Mouse (Mus musculus) liver, embryonic 14.5 days (tissue): ENCODE results near the gene Gja5.

ENCODE experiments used
- CTCF ChIP-seq: IDR thresholded peaks from 2 replicates; pipeline ENCODE4 v1.5.1; 2016; ENCODE audit warnings: antibody characterized with exemption, low read depth, control low read depth
- EP300 ChIP-seq: IDR thresholded peaks from 2 replicates; pipeline ENCODE4 v1.6.1; 2016; ENCODE audit warnings: antibody characterized with exemption, low read depth

GRCm38 (mm10) chr3:97048360-97048759 lies 143.9 kb downstream of the Gja5 start:
- TF ChIP-seq EP300 (no peak), CTCF (peak; percentile 55)
